Mouse (Mus musculus): Measurements from ENCODE around the gene Cbx6. TPM values are rescaled to one million over a fixed set of nuclear protein-coding genes. Genes with fewer than 3 reads are reported as not detected.

Gene Cbx6
- polyA plus RNA-seq, 1 experiment = not detected

GRCm38 (mm10) chr15:79800701-79801100 is 33.8 kb downstream of the Cbx6 start:
- 62% methylated on average over 11 of the region's 11 CpGs for WGBS
- Histone ChIP-seq H3K27ac (ENCODE audit: insufficient read depth, low read depth, low read length) (no peak overlapping the region), H3K4me3 (ENCODE audit: insufficient read depth, low read depth, low read length) (no peak overlapping the region), H3K4me1 (ENCODE audit: control insufficient read depth, insufficient read depth, low read length) (peaks cover 53% of the 10 kb centered on the region)
- TF ChIP-seq CTCF (IDR thresholded peaks at IDR 0.05; ENCODE audit: insufficient read depth, low read depth, low read length) (no peak), POLR2A (IDR thresholded peaks at IDR 0.05; ENCODE audit: insufficient read depth, low read depth, low read length) (no peak)

- no peak overlapping the region for H3K4me3 ChIP-seq (ENCODE audit: insufficient read depth, low read depth, low read length)
- H3K27ac ChIP-seq (ENCODE audit: insufficient read depth, low read depth, low read length) = no peak overlapping the region
- H3K4me1 ChIP-seq (ENCODE audit: control insufficient read depth, insufficient read depth, low read length) = peaks cover 50% of the 10 kb centered on the region
- WGBS = 75% methylated on average over 10 of the region's 10 CpGs
- no peak for TF ChIP-seq CTCF (IDR thresholded peaks at IDR 0.05; ENCODE audit: insufficient read depth, low read depth, low read length)
Observed at GRCm38 (mm10) chr15:79798591-79798990, 35.9 kb downstream of the Cbx6 start.

- H3K4me3 ChIP-seq (ENCODE audit: insufficient read depth, low read depth, low read length) = no peak overlapping the region
- 86% methylated on average over 8 of the region's 8 CpGs for WGBS
- peaks cover 44% of the 10 kb centered on the region for H3K4me1 ChIP-seq (ENCODE audit: control insufficient read depth, insufficient read depth, low read length)
- H3K27ac ChIP-seq (ENCODE audit: insufficient read depth, low read depth, low read length) = no peak overlapping the region
- TF ChIP-seq POLR2A (IDR thresholded peaks at IDR 0.05; ENCODE audit: insufficient read depth, low read depth, low read length) (no peak), CTCF (IDR thresholded peaks at IDR 0.05; ENCODE audit: insufficient read depth, low read depth, low read length) (no peak)
Observed at GRCm38 (mm10) chr15:79797680-79798079, 36.8 kb downstream of the Cbx6 start.

GRCm38 (mm10) chr15:79797096-79797495 is 37.4 kb downstream of the Cbx6 start:
- H3K4me3 ChIP-seq (ENCODE audit: insufficient read depth, low read depth, low read length) = no peak overlapping the region
- whole genome bisulfite sequencing = 87% methylated on average over 7 of the region's 7 CpGs
- no peak overlapping the region for H3K27ac ChIP-seq (ENCODE audit: insufficient read depth, low read depth, low read length)
- no peak for TF ChIP-seq CTCF (IDR thresholded peaks at IDR 0.05; ENCODE audit: insufficient read depth, low read depth, low read length)
- TF ChIP-seq POLR2A (IDR thresholded peaks at IDR 0.05; ENCODE audit: insufficient read depth, low read depth, low read length) = no peak
- H3K4me1 ChIP-seq (ENCODE audit: control insufficient read depth, insufficient read depth, low read length) = peaks cover 40% of the 10 kb centered on the region

GRCm38 (mm10) chr15:79796256-79796655 is 38.2 kb downstream of the Cbx6 start:
- Histone ChIP-seq H3K4me1 (ENCODE audit: control insufficient read depth, insufficient read depth, low read length) (peaks cover 35% of the 10 kb centered on the region), H3K4me3 (ENCODE audit: insufficient read depth, low read depth, low read length) (no peak overlapping the region), H3K27ac (ENCODE audit: insufficient read depth, low read depth, low read length) (no peak overlapping the region)
- 61% methylated on average over 12 of the region's 12 CpGs for WGBS
- TF ChIP-seq CTCF (IDR thresholded peaks at IDR 0.05; ENCODE audit: insufficient read depth, low read depth, low read length) (no peak), POLR2A (IDR thresholded peaks at IDR 0.05; ENCODE audit: insufficient read depth, low read depth, low read length) (no peak)

- Histone ChIP-seq H3K4me1 (ENCODE audit: control insufficient read depth, insufficient read depth, low read length) (peaks cover 35% of the 10 kb centered on the region), H3K27ac (ENCODE audit: insufficient read depth, low read depth, low read length) (no peak overlapping the region), H3K4me3 (ENCODE audit: insufficient read depth, low read depth, low read length) (no peak overlapping the region)
- TF ChIP-seq POLR2A (IDR thresholded peaks at IDR 0.05; ENCODE audit: insufficient read depth, low read depth, low read length) = no peak
- TF ChIP-seq CTCF (IDR thresholded peaks at IDR 0.05; ENCODE audit: insufficient read depth, low read depth, low read length) = no peak
- 61% methylated on average over 20 of the region's 20 CpGs for WGBS
Observed at GRCm38 (mm10) chr15:79794173-79794572, 40.3 kb downstream of the Cbx6 start.

GRCm38 (mm10) chr15:79793076-79793475 is 41.4 kb downstream of the Cbx6 start:
- Histone ChIP-seq H3K27ac (ENCODE audit: insufficient read depth, low read depth, low read length) (no peak overlapping the region), H3K4me1 (ENCODE audit: control insufficient read depth, insufficient read depth, low read length) (peaks cover 30% of the 10 kb centered on the region), H3K4me3 (ENCODE audit: insufficient read depth, low read depth, low read length) (no peak overlapping the region)
- 89% methylated on average over 9 of the region's 9 CpGs for WGBS
- TF ChIP-seq CTCF (IDR thresholded peaks at IDR 0.05; ENCODE audit: insufficient read depth, low read depth, low read length) (no peak), POLR2A (IDR thresholded peaks at IDR 0.05; ENCODE audit: insufficient read depth, low read depth, low read length) (no peak)

GRCm38 (mm10) chr15:79792455-79792854 is 42.0 kb downstream of the Cbx6 start:
- 44% methylated on average over 19 of the region's 19 CpGs for WGBS
- no peak overlapping the region for H3K4me3 ChIP-seq (ENCODE audit: insufficient read depth, low read depth, low read length)
- no peak for TF ChIP-seq POLR2A (IDR thresholded peaks at IDR 0.05; ENCODE audit: insufficient read depth, low read depth, low read length)
- no peak overlapping the region for H3K27ac ChIP-seq (ENCODE audit: insufficient read depth, low read depth, low read length)
- peaks cover 30% of the 10 kb centered on the region for H3K4me1 ChIP-seq (ENCODE audit: control insufficient read depth, insufficient read depth, low read length)

- H3K4me3 ChIP-seq (ENCODE audit: insufficient read depth, low read depth, low read length) = no peak overlapping the region
- WGBS = 36% methylated on average over 12 of the region's 12 CpGs
- TF ChIP-seq CTCF (IDR thresholded peaks at IDR 0.05; ENCODE audit: insufficient read depth, low read depth, low read length) (no peak), POLR2A (IDR thresholded peaks at IDR 0.05; ENCODE audit: insufficient read depth, low read depth, low read length) (no peak)
- peaks cover 32% of the 10 kb centered on the region for H3K4me1 ChIP-seq (ENCODE audit: control insufficient read depth, insufficient read depth, low read length)
- no peak overlapping the region for H3K27ac ChIP-seq (ENCODE audit: insufficient read depth, low read depth, low read length)
Observed at GRCm38 (mm10) chr15:79791502-79791901, 43.0 kb downstream of the Cbx6 start.

- Histone ChIP-seq H3K4me3 (ENCODE audit: insufficient read depth, low read depth, low read length) (no peak overlapping the region), H3K4me1 (ENCODE audit: control insufficient read depth, insufficient read depth, low read length) (peaks cover 33% of the 10 kb centered on the region), H3K27ac (ENCODE audit: insufficient read depth, low read depth, low read length) (no peak overlapping the region)
- WGBS = 91% methylated on average over 6 of the region's 6 CpGs
- TF ChIP-seq CTCF (IDR thresholded peaks at IDR 0.05; ENCODE audit: insufficient read depth, low read depth, low read length) (no peak), POLR2A (IDR thresholded peaks at IDR 0.05; ENCODE audit: insufficient read depth, low read depth, low read length) (no peak)
Observed at GRCm38 (mm10) chr15:79790905-79791304, 43.6 kb downstream of the Cbx6 start.
